Mouse (Mus musculus) midbrain, embryonic 11.5 days (tissue): ENCODE measurements around the gene Nhsl1. TPM values are rescaled to one million over a fixed set of nuclear protein-coding genes. Genes with fewer than 3 reads are reported as not detected.

ENCODE experiments used
- ATAC-seq: fragments of 200-750 bp; cut with Nextera tagmentation; 2 replicates; pipeline ENCODE4 v1.8.0; 2017; ENCODE audit warnings: moderate TSS enrichment, moderate library complexity; ENCODE audit not compliant: low FRiP score
- DNase-seq: peaks from one replicate; pipeline ENCODE4 v3.0.0; 2015; ENCODE audit warnings: low spot score; ENCODE audit errors: missing footprints
- H3K27ac ChIP-seq: fragments of 300-500 bp; sonication (generic); 2 replicates; pipeline ENCODE4 v1.5.1; 2014; ENCODE audit warnings: low read depth, low read length
- H3K27me3 ChIP-seq: fragments of 300-500 bp; sonication (generic); 2 replicates; pipeline ENCODE4 v1.6.1; 2014; ENCODE audit warnings: mild to moderate bottlenecking, low read length, moderate library complexity, mixed read lengths; ENCODE audit not compliant: control insufficient read depth, insufficient read depth
- H3K36me3 ChIP-seq: fragments of 300-500 bp; sonication (generic); 2 replicates; pipeline ENCODE4 v1.6.1; 2014; ENCODE audit warnings: mild to moderate bottlenecking, low read length, moderate library complexity, mixed read lengths; ENCODE audit not compliant: control insufficient read depth, insufficient read depth
- H3K4me1 ChIP-seq: fragments of 300-500 bp; sonication (generic); 2 replicates; pipeline ENCODE4 v1.6.1; 2014; ENCODE audit warnings: low read length; ENCODE audit not compliant: control insufficient read depth, insufficient read depth
- H3K4me2 ChIP-seq: fragments of 300-500 bp; sonication (generic); 2 replicates; pipeline ENCODE4 v1.6.1; 2014; ENCODE audit warnings: mild to moderate bottlenecking, moderate library complexity
- H3K4me3 ChIP-seq: fragments of 300-500 bp; sonication (generic); 2 replicates; pipeline ENCODE4 v1.5.1; 2014; ENCODE audit warnings: low read depth, low read length
- H3K9ac ChIP-seq: fragments of 300-500 bp; sonication (generic); 2 replicates; pipeline ENCODE4 v1.6.1; 2014; ENCODE audit warnings: low read length
- H3K9me3 ChIP-seq: fragments of 300-500 bp; sonication (generic); 2 replicates; pipeline ENCODE4 v1.6.1; 2016; ENCODE audit warnings: low read length; ENCODE audit not compliant: control insufficient read depth
- WGBS: fragments of 180-500 bp; shearing (Covaris S2); extraction: QIAGEN DNeasy Blood & Tissue Kit; methylation state at CpG from one replicate; pipeline ENCODE4 v1.1.7; 2014; 5-methylcytosine and 5-hydroxymethylcytosine counted together
- polyA plus RNA-seq: library from polyadenylated mRNA; unstranded; fragments of >200 nt; fragmentation: Nextera tagmentation; extraction: Ambion mirVana; gene quantifications from 2 replicates; pipeline ENCODE4 v1.2.1, GENCODE M21; 2014

Nhsl1 gene
- polyA plus RNA-seq, 1 experiment from 2014 or later: 15.3 TPM

DNA sequence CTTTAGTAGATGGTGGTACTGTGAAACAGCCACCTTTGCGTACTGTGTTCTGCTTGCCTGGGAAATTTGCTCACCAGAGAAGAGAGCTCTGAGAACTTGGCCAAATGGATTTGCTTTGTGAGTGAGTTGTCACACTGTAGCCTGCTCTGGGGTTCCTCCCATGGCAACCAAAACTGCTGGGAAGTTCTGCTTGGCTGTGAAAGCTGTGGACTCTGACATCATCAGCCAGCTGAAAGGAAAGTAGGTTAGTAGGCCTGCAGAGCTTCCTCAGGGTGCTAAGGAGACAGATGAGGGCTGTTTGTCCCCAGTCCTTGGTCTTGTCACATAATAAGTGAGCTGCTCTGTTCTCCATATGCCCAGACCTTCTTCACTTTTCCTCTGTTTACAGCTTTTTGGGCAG is 189.8 kb downstream of the Nhsl1 start:
- Histone ChIP-seq H3K27me3 (no peaks in the 10 kb centered on the region), H3K9ac (no peak overlapping the region), H3K27ac (no peak overlapping the region), H3K36me3 (no peaks in the 10 kb centered on the region), H3K9me3 (no peaks in the 10 kb centered on the region), H3K4me3 (no peak overlapping the region), H3K4me2 (no peak overlapping the region), H3K4me1 (no peaks in the 10 kb centered on the region)
- WGBS: 91% methylated on average over 1 of the region's 1 CpGs
- no peak for DNase-seq
- no peak for ATAC-seq

DNA sequence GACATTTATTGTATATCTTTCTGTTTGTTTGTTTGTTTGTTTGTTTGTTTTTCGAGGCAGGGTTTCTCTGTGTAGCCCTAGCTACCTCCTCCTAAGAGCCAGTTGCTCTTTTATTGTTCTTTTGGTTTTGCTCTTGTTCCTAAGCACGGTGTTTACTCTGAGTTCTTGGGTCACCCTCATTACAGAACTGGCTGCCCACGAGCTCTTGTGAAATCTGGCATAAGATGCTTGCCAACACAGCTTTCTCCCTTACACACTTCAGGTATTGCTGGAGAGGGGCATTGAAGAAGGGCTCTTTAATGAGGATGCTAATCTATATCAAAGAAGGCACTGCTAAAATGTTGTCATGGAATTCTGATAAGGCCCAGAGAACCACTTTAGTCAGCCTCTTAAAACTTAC is 191.9 kb downstream of the Nhsl1 start:
- Histone ChIP-seq H3K27ac (no peak overlapping the region), H3K4me2 (no peak overlapping the region), H3K36me3 (no peaks in the 10 kb centered on the region), H3K4me1 (no peaks in the 10 kb centered on the region), H3K27me3 (no peaks in the 10 kb centered on the region), H3K9ac (no peak overlapping the region), H3K9me3 (no peaks in the 10 kb centered on the region), H3K4me3 (no peak overlapping the region)
- 84% methylated on average over 3 of the region's 3 CpGs for WGBS
- ATAC-seq: no peak
- no peak for DNase-seq

DNA sequence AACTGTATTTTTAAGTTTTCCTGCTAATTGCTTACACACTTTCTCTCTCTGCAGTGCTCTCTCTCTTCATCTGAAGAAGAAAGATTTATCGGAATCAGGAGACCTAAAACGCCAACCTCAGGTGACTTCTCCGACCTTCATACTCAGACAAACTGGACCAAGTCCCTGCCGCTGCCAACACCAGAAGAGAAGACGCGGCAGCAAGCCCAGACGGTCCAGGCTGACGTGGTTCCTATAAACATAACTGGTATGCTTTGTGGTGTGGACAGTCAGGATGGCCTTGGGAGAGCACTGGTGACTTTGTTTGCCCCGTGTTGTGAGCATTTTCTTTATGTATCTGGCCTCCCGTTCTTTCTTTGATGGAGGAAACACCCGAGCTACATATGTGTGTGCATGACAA is 192.7 kb downstream of the Nhsl1 start:
- Histone ChIP-seq H3K4me1 (no peaks in the 10 kb centered on the region), H3K36me3 (no peaks in the 10 kb centered on the region), H3K4me2 (no peak overlapping the region), H3K27me3 (no peaks in the 10 kb centered on the region), H3K9ac (no peak overlapping the region), H3K9me3 (no peaks in the 10 kb centered on the region), H3K27ac (no peak overlapping the region), H3K4me3 (no peak overlapping the region)
- ATAC-seq: no peak
- no peak for DNase-seq
- WGBS: 93% methylated on average over 11 of the region's 11 CpGs

DNA sequence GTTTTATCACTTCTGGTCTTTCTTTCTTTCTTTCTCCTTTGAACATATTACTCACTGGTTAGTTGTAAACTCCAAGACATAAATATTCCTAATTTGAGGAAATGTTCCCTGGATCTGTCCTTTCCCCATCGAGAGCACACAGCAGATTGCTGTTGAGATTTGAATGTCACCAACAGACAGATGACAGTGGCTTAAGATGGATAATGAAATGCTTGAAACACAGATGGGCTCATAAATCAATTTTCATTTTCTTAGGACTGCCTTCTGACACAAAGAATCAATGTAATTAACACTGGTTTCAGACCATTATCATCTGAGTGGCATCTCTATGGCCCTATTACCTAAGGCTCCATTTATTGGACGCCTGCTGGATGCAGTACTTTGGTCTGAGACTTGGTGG is 203.8 kb downstream of the Nhsl1 start:
- DNase-seq: no peak
- 84% methylated on average over 2 of the region's 2 CpGs for WGBS
- 0 out of 2 replicates have a peak, but pooled peaks cover 3% of the 10 kb centered on the region for H3K36me3 ChIP-seq

DNA sequence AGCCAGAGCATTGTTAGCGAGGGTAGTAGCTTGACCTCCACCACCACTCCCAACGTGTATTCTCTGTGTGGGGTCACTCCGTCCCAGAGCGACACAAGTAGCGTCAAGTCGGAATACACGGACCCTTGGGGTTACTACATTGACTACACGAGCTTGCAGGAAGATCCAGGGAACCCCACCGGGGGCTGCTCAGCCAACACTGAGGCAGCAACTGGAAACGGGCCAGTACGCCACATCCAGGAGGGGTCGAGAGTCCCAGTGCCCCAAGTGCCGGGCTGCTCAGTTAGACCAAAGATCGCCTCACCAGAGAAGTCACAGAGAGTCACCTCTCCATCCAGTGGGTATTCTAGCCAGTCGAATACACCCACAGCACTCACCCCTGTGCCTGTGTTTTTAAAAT is 206.5 kb downstream of the Nhsl1 start:
- WGBS: 81% methylated on average over 15 of the region's 15 CpGs
- Histone ChIP-seq H3K9me3 (no peaks in the 10 kb centered on the region), H3K27me3 (no peaks in the 10 kb centered on the region), H3K4me2 (no peak overlapping the region), H3K36me3 (0 out of 2 replicates have a peak, but pooled peaks cover 3% of the 10 kb centered on the region), H3K4me3 (no peak overlapping the region), H3K9ac (no peak overlapping the region), H3K4me1 (no peaks in the 10 kb centered on the region), H3K27ac (no peak overlapping the region)
- DNase-seq (no peak), ATAC-seq (no peak; the same call in 1 of the 2 replicates)

More for the DNA sequence above, 203.8 kb downstream of the Nhsl1 start:
- H3K9ac ChIP-seq: no peak overlapping the region
- H3K4me2 ChIP-seq: no peak overlapping the region
- ATAC-seq: no peak
- no peak overlapping the region for H3K27ac ChIP-seq
- H3K4me1 ChIP-seq: no peaks in the 10 kb centered on the region
- H3K9me3 ChIP-seq: no peaks in the 10 kb centered on the region
- no peak overlapping the region for H3K4me3 ChIP-seq
- no peaks in the 10 kb centered on the region for H3K27me3 ChIP-seq

DNA sequence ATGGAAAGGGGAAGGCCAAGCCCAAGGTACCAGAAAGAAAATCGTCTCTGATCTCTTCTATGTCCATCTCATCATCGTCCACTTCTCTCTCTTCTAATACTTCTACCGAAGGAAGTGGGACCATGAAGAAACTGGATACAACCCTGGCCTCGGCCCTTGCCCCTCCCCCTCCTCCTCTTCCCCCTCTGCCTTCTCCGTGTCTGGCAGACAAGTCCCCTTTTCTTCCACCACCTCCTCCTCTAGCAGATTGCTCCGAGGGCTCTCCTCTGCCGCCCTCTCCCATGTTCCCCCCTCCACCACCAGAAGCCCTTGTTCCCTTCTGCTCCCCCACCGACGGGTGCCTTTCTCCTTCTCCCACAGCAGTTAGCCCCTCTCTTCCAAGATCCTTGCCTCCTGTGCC is 206.9 kb downstream of the Nhsl1 start:
- H3K27ac ChIP-seq: no peak overlapping the region
- no peak for DNase-seq
- no peak overlapping the region for H3K9ac ChIP-seq
- H3K27me3 ChIP-seq: no peaks in the 10 kb centered on the region
- no peak for ATAC-seq
- no peak overlapping the region for H3K4me2 ChIP-seq
- no peaks in the 10 kb centered on the region for H3K4me1 ChIP-seq
- H3K4me3 ChIP-seq: no peak overlapping the region
- WGBS: 70% methylated on average over 9 of the region's 9 CpGs
- H3K36me3 ChIP-seq: 0 out of 2 replicates have a peak, but pooled peaks cover 3% of the 10 kb centered on the region
- H3K9me3 ChIP-seq: no peaks in the 10 kb centered on the region

DNA sequence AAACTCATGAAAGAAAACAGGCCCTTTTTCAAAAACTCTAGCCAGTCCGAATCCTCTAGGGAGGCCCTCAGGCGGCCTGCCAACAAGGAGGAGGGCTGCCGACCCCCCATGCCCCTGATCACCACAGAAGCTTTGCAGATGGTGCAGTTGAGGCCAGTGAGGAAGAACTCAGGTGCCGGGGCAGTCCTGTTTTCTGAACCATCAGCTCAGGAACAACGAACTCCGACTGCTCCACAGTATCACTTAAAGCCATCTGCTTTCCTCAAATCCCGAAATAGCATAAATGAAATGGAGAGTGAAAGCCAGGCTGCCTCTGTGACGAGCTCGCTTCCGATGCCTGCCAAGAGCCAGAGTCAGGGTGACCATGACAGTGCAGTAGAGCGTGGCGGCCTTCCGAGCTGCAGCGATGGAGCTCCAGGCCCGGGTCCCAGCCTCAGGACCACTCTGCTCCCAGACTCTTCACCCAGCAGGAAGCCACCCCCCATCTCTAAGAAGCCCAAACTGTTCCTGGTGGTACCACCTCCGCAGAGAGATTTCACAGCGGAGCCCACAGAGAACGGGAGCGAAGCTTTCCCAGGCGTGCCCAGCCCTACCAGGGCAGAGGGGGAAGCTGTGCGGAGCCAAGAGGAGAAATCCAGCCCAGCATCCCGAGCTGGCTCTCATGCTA is 207.5 kb downstream of the Nhsl1 start:
- H3K4me3 ChIP-seq: no peak overlapping the region
- 79% methylated on average over 22 of the region's 22 CpGs for WGBS
- ATAC-seq: no peak
- 0 out of 2 replicates have a peak, but pooled peaks cover 5% of the 10 kb centered on the region for H3K36me3 ChIP-seq
- H3K4me2 ChIP-seq: no peak overlapping the region
- H3K9me3 ChIP-seq: no peaks in the 10 kb centered on the region
- H3K9ac ChIP-seq: no peak overlapping the region
- H3K27me3 ChIP-seq: no peaks in the 10 kb centered on the region
- H3K4me1 ChIP-seq: no peaks in the 10 kb centered on the region
- DNase-seq: no peak
- no peak overlapping the region for H3K27ac ChIP-seq

DNA sequence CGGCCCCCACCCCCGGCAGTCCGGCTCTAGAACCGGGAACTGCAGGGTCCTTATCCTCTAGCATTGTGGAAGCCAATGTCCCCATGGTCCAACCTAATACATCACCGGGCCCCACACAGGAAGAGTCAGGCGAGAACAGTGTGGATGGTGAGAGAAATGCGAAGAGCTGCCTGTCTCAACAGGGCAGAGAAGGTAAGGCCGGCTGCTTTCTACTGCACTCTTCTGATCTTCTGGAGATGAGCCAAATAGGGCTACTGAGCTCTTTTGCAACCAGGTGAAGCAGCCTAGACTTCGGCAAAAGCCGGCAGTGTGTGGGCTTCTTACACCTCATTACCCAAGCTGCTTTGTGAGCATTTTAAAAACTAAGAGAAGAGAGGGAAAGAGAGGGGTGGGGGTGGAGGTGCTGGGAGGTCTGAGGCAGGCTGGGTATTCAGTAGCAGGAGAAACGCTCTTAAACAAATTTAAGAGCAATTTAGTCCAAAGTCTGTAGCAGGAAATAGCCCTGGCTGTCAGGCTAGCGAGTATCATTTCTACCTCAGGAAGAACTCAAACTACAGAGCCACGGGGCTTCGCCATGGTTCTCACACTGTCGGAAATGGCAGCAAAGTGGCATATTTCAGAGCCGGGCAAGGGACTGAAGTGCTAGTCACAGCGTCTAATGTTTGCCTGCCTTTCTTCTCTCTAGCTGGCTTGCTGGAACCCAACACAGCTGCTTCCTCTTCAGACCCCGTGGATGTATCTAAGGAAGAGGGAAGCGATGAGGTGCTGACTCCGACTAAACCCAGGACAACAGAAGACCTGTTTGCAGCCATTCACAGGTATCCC is 208.3 kb downstream of the Nhsl1 start:
- no peak overlapping the region for H3K27ac ChIP-seq
- no peak for DNase-seq
- H3K4me2 ChIP-seq: no peak overlapping the region
- H3K9ac ChIP-seq: no peak overlapping the region
- H3K4me1 ChIP-seq: no peaks in the 10 kb centered on the region
- no peaks in the 10 kb centered on the region for H3K9me3 ChIP-seq
- no peak overlapping the region for H3K4me3 ChIP-seq
- H3K27me3 ChIP-seq: no peaks in the 10 kb centered on the region
- H3K36me3 ChIP-seq: 0 out of 2 replicates have a peak, but pooled peaks cover 5% of the 10 kb centered on the region
- no peak for ATAC-seq
- WGBS: 85% methylated on average over 20 of the region's 20 CpGs

DNA sequence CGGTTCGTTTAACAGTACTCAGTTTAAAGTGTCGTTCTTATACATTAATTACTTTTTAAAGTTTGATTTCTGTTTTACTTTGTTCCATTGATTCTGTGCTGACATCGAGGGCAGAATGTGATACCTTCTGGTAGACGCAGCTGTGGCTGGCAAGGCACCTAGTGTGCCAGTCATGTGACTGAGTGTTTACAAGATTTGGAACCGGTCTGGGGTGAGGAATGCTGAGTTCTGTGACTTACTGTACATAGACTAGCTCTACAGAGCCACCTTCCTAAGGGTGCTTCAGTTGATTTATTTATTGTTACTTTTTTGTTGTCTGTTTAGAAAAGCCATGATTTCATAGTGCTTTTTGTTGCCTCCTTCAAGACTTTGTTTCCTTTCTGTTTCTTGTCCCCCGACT is 209.0 kb downstream of the Nhsl1 start:
- no peaks in the 10 kb centered on the region for H3K9me3 ChIP-seq
- DNase-seq (no peak), ATAC-seq (no peak)
- H3K27me3 ChIP-seq: no peaks in the 10 kb centered on the region
- H3K4me2 ChIP-seq: no peak overlapping the region
- no peaks in the 10 kb centered on the region for H3K4me1 ChIP-seq
- 84% methylated on average over 7 of the region's 7 CpGs for WGBS
- H3K27ac ChIP-seq: no peak overlapping the region
- no peak overlapping the region for H3K4me3 ChIP-seq
- 0 out of 2 replicates have a peak, but pooled peaks cover 5% of the 10 kb centered on the region for H3K36me3 ChIP-seq
- H3K9ac ChIP-seq: no peak overlapping the region
